Mouse (Mus musculus): Measurements from ENCODE around the gene Zfp57.
"Not testable (repeated sequence)": the region's sequence is repeated elsewhere in the genome, so short reads cannot be mapped to it uniquely, and the experiment has no call there.

The Zfp57 gene

DNA sequence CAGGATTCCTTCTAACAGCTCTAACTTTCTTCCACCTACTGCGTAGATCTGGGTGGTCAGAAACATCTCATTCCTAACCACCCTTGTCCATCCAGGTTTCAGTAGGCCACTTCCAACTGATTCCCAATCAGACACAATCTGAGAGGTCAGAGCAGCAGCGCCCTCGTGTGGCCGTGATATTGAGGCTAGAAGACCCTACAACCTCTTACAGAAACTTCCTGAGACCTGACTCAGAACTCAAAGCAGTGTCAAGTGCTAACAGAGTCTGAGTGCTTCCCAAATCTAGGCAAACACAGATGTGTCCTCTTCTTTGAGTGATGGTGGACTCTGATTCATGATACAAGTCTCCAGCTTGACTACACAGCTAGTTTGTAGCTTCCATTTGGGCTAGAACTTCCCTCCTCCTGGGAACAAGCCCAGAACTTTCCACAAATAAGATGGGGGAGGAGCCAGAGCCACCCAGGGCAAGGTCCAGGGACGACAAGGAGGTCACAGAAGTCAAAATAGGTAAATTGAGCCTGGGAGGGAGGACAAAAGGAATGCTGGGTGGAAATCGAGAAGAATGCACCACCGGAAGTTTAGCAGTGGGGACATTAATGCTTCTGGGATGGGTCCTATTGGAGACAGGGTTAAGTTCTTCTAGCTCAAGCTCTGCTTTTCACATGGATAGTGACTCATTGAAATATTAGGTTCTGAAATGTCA, 3.8 kb upstream of the Zfp57 start:
- peak; percentile 86 for DNase-seq

DNA sequence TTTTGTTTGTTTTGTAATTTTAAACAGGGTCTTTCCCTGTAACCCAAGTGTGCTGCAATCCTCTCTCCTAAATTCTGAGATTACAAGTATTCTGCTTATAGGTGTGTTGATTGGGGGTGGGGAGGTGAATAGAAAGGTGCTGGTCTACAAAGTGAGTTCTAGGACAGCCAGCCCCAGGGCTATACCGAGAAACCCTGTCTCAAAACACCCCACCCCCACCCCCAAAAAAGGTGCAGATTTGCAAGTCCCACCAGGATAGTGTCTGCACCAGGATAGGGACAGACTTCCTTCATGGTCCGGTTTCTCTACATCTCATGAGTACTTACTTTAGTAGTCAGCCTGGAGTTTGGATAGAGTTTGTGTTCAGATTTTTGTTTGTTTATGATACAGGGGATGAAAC, 2.5 kb upstream of the Zfp57 start:
- DNase-seq = no peak

DNA sequence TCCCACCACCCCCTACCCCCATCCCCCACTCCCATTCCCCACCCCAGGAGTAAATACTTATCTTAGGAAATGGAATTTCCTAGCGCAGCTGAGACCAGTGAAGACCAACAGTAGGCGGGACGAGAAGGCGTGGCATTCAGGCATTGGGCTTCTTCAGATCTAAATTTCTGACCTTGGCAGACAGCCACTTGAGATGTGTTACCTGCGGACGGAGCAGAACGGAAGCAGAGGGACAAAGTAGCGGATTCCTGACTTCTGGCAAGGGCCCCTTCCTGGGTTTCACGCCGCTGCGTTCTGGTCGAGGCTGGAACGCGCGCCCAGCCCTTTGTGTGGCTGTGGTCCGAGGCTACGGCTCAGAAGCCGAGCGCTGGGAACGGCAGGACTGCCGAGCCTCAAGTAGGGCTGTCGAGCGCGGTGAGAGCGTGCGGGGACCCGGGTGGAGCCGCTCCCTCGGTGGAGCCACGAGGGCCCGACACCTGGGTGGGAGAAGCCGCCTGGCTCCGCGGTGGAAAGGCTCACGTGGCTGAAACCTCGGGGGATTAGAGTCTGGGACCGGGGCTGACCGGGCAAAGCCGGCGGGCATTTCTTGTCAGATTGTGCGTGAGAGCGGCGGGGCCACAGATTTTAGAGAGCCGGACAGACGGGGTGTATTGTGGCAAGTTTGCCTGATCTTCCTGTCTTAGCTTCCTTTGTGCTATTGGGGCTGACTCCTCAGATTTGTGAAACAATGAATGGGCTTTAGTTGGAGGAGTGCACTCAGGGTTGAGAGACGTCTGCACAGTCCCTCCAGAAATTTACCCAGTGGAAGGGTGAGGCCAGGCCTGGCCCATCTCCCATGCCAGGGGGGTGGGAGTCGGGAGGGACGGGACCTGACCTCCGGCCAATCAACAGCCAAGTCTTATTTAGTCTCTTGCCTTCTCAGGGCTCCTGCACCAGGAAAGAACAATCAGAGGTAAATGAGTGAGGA, 1.7 kb downstream of the Zfp57 start:
- peak; percentile 58 for DNase-seq

DNA sequence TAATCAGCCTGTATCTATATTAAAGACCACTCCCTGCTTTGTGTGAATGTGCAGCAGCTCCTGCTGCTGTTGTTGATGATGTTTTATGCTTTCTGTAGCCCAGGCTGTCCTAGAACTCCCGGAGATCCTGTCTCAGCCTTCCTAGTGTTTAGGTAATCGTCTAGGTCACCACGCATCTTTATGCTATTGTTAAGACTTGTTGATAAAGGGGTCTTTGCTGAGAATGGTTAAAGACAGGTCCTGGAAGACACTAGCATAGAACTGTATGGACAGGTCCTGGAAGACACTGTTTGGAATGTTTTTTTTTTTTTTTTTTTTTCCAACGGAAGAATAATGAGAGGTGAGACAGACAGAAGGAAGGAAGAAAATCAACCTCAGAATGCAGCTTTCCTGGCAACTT, 2.4 kb downstream of the Zfp57 start:
- DNase-seq = no peak

DNA sequence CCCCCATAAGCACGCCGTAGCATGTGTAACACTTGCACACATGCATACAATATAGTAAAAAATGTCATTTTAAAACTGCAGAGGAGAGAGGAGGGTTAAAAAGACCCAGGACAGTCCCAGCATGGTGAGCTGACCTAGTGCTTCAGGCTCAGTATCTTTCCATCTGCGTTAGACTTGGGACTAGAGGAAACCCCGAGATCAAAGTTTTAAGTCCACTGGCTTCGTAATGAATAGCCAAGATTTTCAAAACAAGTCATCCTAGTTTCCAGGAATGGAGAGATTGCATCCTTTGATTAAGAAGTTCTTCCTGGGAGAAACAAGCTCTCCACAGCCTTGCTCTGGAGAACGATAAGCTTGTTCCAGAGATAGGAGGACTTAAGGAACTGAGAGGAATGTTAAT, 7.2 kb downstream of the Zfp57 start:
- no peak for DNase-seq

DNA sequence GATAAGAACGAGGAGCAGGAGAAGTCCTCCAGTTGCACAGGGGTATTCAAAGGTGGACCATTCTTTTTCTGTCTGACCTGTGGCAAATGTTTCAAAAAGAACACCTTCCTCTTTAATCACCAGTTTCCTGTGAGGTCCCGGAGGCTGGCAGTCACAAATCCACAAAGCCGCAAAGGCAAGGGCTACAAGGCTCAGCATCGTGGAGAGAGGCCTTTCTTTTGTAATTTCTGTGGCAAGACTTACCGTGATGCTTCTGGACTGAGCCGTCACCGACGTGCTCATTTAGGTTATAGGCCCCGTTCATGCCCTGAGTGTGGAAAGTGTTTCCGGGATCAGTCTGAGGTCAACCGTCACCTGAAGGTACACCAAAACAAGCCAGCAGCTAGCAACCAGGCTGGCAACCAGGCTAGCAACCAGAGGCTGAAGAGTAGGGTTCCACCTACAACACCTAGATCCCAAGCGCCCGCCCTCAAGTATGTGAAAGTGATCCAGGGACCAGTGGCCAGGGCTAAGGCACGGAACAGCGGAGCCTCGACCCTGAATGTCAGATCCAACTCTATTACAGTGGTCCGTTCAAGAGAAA, 8.6 kb downstream of the Zfp57 start:
- DNase-seq = no peak

DNA sequence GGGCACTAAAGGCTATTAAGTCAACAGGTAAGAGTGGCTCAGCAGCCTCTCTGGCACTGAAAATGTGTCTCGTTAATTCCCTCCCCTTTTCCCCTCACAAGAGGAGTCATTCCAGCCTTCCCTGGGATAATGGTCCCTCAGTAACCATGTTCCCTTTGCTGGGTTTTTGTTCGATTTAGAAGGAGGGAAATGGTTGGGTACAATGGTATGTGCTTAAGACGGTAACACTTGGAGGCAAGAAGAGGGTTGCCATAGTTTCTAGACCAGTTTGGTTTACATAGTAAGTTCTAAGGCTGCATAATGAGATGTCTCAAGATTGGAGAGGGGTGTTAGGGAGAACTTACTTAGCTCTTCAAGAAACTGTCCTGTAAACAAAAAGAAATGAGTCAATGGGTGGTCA, 10.8 kb downstream of the Zfp57 start:
- DNase-seq = no peak

DNA sequence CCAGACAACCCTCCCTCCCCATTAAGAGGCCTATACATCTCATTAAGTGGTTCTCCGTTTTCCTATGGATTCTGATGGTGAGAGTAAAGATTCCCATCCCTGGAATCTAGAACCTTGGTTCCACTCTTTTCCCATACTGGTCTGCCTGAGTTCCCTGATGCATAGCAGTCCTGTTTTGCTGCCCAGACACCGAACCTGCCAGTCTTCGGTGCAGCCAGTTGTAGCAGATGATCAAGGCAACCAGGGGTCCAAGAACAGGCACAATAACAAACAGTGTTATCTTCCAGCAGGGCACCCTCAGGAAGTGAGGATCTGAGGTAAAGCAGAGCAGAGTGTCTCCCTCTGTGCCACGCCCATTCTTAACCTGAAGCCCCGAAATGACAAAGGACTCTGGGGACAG, 11.2 kb downstream of the Zfp57 start:
- no peak for DNase-seq

DNA sequence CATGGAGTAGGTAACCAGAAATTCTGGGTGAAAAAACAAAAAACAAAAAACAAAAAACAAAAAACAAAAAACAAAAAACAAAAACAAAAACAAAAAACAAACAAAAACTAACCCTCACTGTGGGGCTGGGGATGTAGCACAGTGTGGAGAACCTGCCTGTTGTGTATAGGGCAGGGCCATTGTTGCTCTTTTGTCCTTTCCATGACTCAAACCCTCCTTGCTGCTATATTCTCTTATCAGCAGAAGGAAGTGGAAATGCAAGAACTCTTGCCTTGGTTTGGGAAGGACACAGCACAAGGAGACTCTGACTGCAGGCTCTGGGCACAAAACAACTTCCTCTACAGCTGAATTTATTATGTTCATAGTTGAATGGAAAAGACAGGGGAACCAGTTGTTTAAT, 15.4 kb downstream of the Zfp57 start:
- no peak for DNase-seq

DNA sequence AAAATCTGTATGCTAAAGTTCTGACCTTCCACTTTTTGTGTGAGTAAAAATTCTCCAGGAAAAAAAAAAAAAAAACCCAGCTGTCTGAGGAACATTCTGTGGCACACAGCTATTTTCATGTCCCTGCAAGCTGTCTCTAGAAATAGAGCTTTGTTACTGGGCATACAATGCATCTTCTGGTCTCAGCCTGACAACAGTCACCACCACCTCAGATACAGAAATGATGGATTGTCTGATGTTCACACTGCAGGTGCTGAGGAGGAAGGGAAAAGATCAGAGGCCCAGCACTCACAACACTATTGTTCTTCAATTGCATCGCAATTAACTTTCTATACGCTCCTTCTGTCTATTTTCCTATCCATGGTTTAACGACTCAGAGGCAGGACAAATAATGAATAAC, 17.4 kb downstream of the Zfp57 start:
- no peak for DNase-seq

DNA sequence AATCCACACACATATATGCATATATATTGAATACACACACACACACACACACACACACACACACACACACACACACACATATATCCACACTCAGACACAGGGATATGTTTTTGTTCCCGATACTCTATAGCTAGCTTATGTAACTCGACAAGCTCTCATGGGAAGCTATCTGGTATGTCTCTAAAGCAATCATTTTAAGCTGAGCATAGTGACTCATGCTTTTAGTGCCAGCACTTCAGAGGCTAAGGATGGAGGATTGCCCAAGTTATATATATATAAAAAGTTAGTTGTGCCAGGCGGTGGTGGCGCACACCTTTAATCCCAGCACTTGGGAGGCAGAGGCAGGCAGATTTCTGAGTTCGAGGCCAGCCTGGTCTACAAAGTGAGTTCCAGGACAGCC, 18.3 kb downstream of the Zfp57 start:
- DNase-seq = not testable (repeated sequence)

DNA sequence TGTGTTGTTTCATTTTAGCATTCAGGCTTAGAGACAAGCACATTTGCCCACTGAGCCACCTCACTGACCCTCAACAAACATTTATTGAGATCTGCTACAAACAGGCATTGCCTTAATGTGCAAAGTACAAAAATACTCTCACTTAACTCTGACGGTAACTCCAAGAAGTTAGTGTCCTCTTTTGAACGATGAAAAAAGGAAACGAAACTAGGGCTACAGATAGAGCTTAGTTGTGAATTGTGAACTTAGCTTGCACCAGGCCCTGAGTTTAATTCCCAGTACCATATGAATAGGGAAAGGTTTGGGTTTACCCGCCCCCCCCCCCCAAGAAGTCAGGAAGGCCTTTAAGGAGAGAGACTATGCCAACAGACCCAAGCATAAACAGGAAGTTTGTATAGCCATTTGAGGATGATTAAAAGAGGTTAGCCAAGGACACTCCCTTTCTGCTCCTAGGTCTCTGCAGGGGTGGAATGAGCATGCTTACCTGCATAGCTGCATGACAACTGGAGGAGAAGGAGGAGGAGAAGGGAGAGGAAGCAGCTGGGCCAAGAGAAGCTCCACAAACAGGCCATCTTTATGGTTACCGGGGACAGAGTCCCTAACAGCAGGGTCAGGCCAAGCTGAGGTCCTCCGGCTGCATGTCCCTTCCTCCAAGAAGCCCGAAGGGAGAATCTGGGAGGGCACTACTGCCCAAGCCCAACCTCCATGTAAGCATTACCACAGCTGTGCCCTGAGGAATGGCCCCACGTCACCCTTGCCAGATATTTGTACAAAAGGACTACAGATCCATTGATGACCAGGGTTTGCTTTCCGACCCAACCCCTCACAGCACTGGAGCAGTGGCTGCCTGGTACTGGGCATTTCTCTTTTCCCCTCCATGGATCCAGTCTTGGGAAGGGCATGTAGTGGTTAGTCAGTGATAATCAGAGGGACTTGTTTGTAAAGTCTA, 21.9 kb downstream of the Zfp57 start, which contains the start of gene Mog:
Gene Mog, minus strand, starts transcription at position 771 of the 949 bp plus-strand sequence.
- no peak for DNase-seq

DNA sequence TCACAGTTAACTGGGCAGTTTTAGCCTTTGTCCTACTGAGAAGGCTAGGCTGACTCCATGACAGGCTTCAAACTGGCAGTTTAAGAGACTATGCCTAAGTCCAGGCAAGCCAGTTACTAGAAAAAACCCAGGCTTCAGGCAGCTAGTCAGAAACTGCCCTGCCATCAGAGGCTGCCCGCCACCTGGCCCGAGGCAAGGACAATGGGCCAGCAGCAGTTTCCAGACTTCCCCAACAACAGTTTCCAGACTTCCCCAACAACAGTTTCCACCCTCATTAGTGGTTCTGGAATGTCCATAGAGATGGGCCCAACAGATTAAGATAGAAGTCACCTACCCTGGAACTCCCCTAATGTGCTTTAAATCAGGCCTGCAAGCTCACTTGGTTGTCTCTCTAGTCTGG, 25.5 kb downstream of the Zfp57 start:
- no peak for DNase-seq

DNA sequence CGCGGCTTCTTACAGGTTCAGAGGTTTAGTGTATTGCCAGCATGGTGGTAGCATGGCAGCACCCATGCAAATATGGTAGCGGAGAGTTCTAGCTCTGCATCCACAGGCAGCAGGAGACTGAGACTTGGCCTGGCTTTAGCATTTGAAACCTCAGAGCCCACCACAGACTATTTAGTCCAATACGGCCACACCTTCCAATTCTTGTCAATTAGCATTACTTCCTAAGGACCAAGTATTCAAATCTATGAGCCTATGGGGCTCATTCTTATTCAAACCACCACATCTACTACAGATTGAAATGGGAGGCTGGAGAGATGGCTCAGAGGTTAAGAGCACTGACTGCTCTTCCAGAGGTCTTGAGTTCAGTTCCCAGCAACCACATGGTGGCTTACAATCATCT, 26.5 kb downstream of the Zfp57 start:
- no peak for DNase-seq

DNA sequence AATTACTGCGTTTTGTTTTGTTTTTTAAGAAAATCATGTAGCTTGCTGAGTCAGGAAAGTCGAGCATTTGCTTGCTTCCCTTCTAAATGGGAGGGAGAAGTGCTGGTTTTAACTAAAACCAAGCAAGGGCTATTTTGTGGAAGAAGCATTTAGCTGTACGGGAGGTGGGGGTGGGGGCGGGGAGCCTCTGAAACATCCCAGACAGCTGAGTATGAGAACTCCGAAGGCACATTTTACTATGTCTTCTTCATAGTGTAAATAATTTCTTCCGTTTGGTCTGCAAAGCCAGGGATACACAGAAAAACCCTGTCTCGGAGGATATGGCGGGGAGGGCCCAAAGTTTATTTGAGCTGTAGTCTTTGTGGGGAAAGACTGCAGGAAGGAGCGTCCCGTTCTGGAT, 27.2 kb downstream of the Zfp57 start:
- DNase-seq = no peak

DNA sequence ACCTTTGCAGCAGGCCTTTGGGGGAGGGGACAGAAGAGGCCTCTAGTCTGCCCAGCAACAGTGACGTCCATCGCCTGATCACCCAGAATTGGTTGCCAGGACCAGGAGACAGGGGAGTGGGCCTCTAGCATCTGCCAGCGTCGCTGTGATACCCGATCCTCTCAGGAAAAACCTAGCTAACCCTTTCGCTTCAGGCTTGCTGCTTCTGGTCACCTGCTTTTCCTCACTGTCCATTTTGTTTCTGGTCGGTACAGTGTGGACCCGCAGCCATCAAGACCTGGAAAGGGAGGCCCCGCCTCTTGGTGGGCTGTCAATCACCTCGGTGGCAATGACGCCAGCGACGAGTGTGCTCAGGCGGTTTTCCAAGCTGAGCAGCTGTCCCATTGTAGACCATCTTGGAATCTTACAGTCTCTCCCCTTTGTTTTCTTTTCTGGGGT, 27.7 kb downstream of the Zfp57 start:
- DNase-seq = peak; percentile 89

DNA sequence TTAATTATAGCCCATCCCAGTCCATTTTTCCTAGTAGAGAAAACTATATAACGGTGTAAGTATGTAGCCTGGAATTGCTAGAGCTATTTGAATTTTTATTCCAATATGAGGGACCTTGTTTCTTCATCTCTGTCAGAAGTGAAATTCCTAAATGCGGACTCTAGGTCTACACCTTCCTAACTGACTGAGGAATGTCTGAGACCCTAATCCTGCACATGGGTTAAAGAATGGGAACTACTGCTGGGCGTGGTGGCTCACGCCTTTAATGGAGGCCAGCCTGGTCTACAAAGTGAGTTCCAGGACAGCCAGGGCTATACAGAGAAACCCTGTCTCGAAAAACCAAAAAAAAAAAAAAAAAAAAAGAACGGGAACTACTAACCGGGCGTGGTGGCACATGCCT, 28.2 kb downstream of the Zfp57 start:
- DNase-seq = no peak

DNA sequence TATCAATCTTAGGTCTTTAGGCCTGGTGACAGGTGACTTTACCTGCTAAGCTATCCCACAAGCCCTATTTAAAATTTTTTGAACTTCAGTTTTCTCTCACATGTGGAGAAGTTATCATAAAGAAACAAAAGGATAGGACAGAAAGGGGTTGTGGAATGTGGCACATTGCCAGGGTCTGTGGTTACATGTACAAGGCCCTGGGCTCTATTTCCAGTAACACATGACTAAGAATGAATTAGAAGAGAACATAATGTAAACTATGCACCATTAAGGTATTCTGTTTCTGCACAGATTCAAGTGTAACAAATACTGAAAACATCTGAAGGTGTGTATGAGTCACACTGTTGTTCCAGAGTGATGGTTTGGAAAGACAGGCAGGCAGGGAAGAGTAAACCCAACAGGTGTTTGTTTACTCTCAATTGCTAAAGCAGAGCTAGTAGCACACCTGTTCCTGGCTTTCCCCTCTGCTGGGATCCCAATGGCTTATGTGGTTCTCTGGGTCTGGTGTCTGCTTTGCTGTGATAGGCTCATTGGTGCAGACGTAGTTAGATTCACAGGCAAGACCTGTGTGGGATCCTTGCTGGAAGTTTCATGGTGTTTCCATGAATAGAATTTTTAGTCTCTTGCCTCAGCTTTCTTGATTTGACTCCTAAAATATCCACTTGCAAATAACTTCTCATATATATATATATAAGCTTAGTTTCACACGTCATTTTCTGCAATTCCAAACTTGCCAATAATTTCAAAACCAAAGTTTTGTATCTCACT, 38.3 kb downstream of the Zfp57 start:
- no peak for DNase-seq

DNA sequence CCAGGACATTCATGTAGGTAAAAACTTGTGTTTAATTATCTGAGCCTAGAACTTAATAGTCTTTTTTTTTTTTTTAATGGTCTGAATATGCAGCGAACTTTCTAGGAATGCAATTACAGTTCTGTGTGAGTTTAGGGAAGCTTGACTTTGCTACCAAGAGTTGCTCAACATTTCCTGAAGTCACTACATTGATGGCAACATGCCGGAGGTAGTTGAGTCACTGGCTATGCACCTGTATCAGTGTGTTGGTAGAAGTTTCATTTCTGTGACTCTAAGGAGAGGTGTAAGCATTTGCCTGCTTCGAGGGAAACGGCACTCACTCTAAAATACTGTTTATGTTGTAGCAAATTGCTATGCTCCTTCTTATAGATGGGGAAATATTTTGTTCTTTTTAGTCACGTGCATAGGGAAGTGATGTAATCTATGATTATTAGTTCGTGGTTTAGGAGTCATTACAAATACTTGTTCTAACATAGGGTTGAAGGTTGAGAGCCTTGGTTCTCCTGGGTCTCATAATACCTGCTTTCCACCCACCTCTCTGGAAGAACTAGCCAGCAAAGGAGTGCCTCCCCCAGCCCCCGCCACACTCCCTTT, 43.8 kb downstream of the Zfp57 start:
- DNase-seq = no peak

DNA sequence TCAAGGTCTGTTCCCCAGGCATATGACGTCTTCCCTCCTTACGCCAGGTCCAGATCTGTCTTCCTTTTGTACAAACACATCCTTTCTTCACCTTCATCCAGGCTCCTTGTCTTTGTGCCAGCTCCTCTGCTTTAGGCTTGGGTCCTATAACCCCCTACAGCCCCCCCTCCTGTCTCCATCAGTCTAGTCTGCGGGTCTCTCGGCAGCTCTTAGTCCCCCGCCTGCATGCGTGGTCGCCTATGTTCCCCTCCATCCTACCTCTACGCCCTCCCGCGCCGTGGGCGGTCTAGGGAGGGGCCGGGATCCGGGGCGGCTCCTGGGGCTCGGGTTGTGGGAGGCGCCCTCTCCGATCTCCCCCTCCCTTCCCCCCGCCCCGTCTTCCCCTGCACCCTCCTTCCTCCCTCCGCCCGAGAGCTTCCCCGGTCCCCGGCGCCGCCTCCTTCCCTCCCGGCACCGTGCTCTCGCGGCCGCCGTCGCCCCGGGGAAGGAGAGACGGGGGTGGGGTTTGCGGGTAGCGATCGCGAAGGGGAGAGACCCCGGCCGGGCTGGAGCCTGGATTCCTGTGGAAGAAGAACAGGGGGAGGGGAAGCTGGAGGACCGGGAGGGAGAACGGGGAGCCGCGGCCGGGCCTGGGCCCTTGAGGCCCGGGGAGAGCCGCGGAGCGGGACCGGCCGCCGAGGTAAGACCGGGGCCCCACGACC, 44.8 kb downstream of the Zfp57 start, which contains the start of gene Gabbr1:
Gene Gabbr1, plus strand, starts transcription at position 356 of the 701 bp plus-strand sequence.
- peak; percentile 84 for DNase-seq
